Mouse (Mus musculus): ENCODE measurements at regions not wholly inside any gene's neighbourhood (a gene's known extent, or its start where the extent isn't known, plus 50 kb on each side); places are given as distances from the start of the nearest gene placed in this dataset.
"Not testable (repeated sequence)": the region's sequence is repeated elsewhere in the genome, so short reads cannot be mapped to it uniquely, and the experiment has no call there.

- DNase-seq (ENCODE audit: low spot score in 2 of 2), result no peak
These were observed 51.4 kb upstream of the Dlx2 start for GRCm38 (mm10) chr2:71597956-71598355.

- DNase-seq (ENCODE audit: low spot score in 2 of 2), result no peak
These were observed 51.8 kb upstream of the Dlx2 start for GRCm38 (mm10) chr2:71598368-71598767.

GRCm38 (mm10) chr2:71598778-71599177 lies 52.2 kb upstream of the Dlx2 start:
- peak; percentile 79 to 89 for DNase-seq (ENCODE audit: low spot score in 2 of 2)

GRCm38 (mm10) chr2:71600213-71600612 lies 53.7 kb upstream of the Dlx2 start:
- no peak for DNase-seq (ENCODE audit: low spot score in 2 of 2)

GRCm38 (mm10) chr2:71600999-71601398 lies 54.4 kb upstream of the Dlx2 start:
- no peak for DNase-seq (ENCODE audit: low spot score in 2 of 2)

- not testable (repeated sequence) for DNase-seq (ENCODE audit: low spot score in 2 of 2)
These were observed 57.2 kb upstream of the Dlx2 start for GRCm38 (mm10) chr2:71603796-71604195.

- DNase-seq (ENCODE audit: low spot score in 2 of 2), result no peak
These were observed 59.1 kb upstream of the Dlx2 start for GRCm38 (mm10) chr2:71605606-71606005.

- no peak for DNase-seq (ENCODE audit: low spot score in 2 of 2)
These were observed 60.5 kb upstream of the Dlx2 start for GRCm38 (mm10) chr2:71607087-71607502.

- no peak for DNase-seq (ENCODE audit: low spot score in 2 of 2)
These were observed 66.7 kb upstream of the Dlx2 start for GRCm38 (mm10) chr2:71613216-71613615.

GRCm38 (mm10) chr2:71616526-71616925 lies 70.0 kb upstream of the Dlx2 start:
- DNase-seq (ENCODE audit: low spot score in 2 of 2), result no peak

- no peak for DNase-seq (ENCODE audit: low spot score in 2 of 2)
These were observed 74.9 kb upstream of the Dlx2 start for GRCm38 (mm10) chr2:71621458-71621857.

- DNase-seq (ENCODE audit: low spot score in 2 of 2), result no peak
These were observed 76.1 kb upstream of the Dlx2 start for GRCm38 (mm10) chr2:71622532-71623099.

- DNase-seq (ENCODE audit: low spot score in 2 of 2), result no peak
These were observed 76.6 kb upstream of the Dlx2 start for GRCm38 (mm10) chr2:71623134-71623533.

- DNase-seq (ENCODE audit: low spot score in 2 of 2), result no peak
These were observed 78.8 kb upstream of the Dlx2 start for GRCm38 (mm10) chr2:71625298-71625902.

- DNase-seq (ENCODE audit: low spot score in 2 of 2), result no peak
These were observed 79.8 kb upstream of the Dlx2 start for GRCm38 (mm10) chr2:71626404-71626803.

GRCm38 (mm10) chr2:71627097-71627755 lies 80.7 kb upstream of the Dlx2 start:
- DNase-seq (ENCODE audit: low spot score in 2 of 2), result no peak

- no peak for DNase-seq (ENCODE audit: low spot score in 2 of 2)
These were observed 82.3 kb upstream of the Dlx2 start for GRCm38 (mm10) chr2:71628821-71629220.

- no peak for DNase-seq (ENCODE audit: low spot score in 2 of 2)
These were observed 83.0 kb upstream of the Dlx2 start for GRCm38 (mm10) chr2:71629301-71630142.

GRCm38 (mm10) chr2:71630143-71630463 lies 83.5 kb upstream of the Dlx2 start:
- DNase-seq (ENCODE audit: low spot score in 2 of 2), result no peak

- no peak for DNase-seq (ENCODE audit: low spot score in 2 of 2)
These were observed 86.9 kb upstream of the Dlx2 start for GRCm38 (mm10) chr2:71633471-71633870.

- no peak for DNase-seq (ENCODE audit: low spot score in 2 of 2)
These were observed 87.9 kb upstream of the Dlx2 start for GRCm38 (mm10) chr2:71634471-71634870.

GRCm38 (mm10) chr2:71636134-71636533 lies 89.6 kb upstream of the Dlx2 start:
- DNase-seq (ENCODE audit: low spot score in 2 of 2), result no peak

GRCm38 (mm10) chr2:71636590-71636989 lies 90.0 kb upstream of the Dlx2 start:
- no peak for DNase-seq (ENCODE audit: low spot score in 2 of 2)

All from spleen, postnatal 4 days (tissue).